Mouse (Mus musculus): ENCODE results near the gene Mboat2. TPM values are rescaled to one million over a fixed set of nuclear protein-coding genes. Genes with fewer than 3 reads are reported as not detected.

Gene Mboat2
- total RNA-seq, 1 experiment from 2014 or later, result 17.9 TPM

- DNase-seq, result no peak
These were observed 29.8 kb downstream of the Mboat2 start for GRCm38 (mm10) chr12:24860436-24860835.

- DNase-seq, result no peak
These were observed 33.1 kb downstream of the Mboat2 start for GRCm38 (mm10) chr12:24863762-24864161.

GRCm38 (mm10) chr12:24866645-24867044 is 36.0 kb downstream of the Mboat2 start:
- peak; percentile 12 for DNase-seq

- no peak for DNase-seq
These were observed 38.0 kb downstream of the Mboat2 start for GRCm38 (mm10) chr12:24868694-24869093.

DNA sequence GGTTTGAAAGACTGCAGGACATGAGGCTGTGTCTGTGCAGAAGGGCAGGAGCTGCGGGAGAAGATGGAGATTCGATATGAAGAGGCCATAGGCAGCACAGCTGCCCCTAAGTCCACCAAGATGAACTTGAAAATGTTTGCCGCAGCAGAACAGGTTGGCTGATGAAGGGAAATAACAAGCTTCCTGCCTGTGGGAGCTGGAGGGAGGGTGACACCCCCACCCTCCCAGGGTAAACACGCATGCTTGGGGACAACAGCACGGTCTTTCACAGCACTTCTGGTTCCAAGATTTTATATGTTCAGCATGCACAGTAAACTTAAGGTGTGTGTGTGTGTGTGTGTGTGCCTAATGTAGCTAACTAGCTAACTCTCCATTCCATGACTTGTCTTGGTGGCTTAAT is 38.6 kb downstream of the Mboat2 start:
- no peak for DNase-seq

DNA sequence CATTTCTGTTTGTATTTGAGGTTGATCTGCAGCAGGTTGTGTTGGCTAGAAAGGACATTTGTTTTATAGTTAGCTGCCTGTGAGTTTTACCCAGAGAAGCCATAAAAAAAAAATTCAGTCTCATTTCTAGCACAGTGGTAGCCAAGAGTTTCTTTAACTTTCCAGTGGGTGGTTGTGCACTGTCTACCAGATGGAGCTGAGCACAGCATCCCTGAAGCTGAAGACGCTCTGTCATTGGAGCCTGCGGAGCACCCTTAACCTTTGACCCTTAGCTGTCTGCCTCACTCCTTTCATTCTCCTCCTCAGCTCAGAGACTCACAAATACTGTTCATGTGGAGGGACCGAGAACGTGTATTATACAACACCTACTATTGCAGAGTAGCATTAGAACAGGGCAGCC is 40.2 kb downstream of the Mboat2 start:
- DNase-seq, result no peak

DNA sequence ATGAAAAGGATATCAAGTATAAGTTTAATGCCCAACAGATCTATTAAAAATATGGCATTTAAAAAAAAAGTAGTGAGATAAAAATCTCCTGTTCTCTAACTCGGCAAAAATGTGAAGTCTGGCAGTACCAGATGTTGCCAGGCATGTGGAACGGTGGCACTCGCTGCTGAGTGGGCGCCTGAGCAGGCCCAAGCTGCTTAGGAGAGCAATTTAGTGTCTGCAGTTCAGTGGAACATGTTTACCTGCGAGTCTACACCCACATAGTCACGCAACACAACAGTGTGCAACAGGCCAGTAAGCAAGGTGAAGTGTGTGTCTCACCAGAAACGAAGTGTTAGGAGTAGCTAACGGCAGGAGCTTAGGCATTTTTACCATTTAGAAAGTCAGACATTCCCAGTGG is 41.6 kb downstream of the Mboat2 start:
- DNase-seq, result no peak

DNA sequence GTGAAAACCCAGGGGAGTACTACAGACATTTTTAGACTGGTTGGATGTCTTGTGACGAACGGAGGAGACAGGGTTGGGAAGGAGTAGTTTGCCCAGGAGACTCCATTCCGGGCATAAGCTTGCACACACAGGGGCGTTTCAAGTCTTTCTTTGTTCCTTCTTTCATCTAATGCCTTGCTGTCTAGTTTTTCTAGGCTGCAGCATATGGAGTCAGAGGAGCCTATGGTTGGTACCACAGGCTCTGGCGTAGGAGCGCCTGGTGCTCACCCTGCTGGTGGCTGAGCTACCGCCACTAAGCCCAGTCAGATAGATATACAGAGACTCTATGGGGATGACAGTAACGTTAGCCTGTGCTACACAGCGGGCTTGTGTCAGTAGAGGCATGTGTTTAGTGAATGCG is 42.0 kb downstream of the Mboat2 start:
- no peak for DNase-seq

DNA sequence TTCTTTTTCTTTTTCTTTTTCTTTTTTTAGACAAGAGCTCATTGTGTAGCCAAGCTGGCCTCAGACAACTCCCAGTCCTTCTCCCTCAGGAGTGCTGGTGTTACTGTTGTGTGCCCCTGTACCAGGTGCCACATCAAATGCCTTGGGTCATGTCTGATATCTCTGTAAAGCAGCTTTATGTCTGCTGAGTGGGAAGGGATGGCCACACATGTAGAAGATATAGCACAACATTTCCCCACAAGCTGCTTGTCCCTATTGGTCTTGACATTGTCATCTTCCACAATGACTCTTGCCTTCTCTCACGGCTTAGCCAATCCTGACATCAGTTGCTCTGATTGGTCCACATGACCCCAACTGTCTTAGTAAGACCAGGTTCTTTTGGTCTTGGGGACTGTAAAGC is 45.2 kb downstream of the Mboat2 start:
- DNase-seq, result no peak

DNA sequence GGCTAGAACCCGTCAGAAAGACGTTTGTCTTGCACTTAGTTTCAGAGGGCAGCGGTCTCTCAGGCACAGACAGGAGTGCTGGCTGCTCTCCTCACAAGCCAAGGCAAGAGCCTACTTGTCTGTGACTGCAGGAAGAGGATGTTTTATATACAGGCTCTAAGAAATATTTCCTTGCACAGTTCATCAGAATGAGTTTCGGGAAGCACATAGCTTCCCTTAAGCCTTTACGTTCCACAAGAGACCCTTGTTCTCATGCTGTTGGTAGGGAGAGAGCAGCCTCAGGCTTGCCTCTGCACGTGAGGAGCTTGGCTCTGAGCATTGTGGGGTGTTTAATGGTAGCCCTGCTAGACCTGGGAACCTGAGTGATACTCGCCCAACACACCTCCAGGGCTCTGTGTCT is 46.6 kb downstream of the Mboat2 start:
- no peak for DNase-seq

DNA sequence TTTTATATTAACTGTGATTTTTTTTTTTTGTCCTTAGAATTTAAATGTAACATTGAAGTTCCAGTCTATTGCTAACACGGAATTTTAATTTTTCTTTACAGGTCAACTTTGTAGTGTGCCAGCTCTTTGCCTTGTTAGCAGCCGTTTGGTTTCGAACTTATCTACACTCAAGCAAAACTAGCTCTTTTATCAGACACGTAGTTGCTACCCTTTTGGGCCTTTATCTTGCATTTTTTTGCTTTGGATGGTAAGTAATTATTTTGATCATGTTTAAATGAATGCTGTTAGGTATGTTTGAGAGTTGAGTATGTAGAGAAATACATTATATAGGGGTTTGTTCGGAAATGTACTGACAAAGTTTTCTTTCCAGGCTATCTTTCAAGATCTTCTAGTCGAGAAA is 47.4 kb downstream of the Mboat2 start:
- no peak for DNase-seq

GRCm38 (mm10) chr12:24878735-24879362 is 48.2 kb downstream of the Mboat2 start:
- DNase-seq, result no peak

DNA sequence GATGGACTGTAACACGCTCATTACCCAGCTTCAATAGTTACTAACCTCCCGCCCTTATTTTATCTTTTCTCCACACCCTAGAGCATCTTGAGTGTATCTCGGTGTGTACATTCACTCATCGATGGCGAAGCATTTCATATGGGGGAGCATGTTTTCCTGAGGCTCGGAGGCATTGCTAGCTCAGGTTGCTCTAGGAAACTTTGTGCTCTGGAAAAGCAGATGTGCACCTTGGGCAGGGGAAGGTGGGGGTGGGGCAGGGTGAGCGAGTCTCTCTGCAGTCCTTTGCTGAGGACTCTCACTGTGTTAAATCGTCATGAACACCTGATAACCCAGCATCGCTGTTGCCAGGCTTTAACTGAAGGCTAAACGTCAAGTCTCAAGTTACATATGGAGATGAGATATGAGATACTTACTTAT is 48.9 kb downstream of the Mboat2 start:
- DNase-seq, result no peak

GRCm38 (mm10) chr12:24883279-24883678 is 52.6 kb downstream of the Mboat2 start:
- no peak for DNase-seq

- DNase-seq, result no peak
These were observed 56.1 kb downstream of the Mboat2 start for GRCm38 (mm10) chr12:24886800-24887199.

- DNase-seq, result no peak
These were observed 58.8 kb downstream of the Mboat2 start for GRCm38 (mm10) chr12:24889371-24890051.

- DNase-seq, result no peak
These were observed 59.5 kb downstream of the Mboat2 start for GRCm38 (mm10) chr12:24890158-24890557.

DNA sequence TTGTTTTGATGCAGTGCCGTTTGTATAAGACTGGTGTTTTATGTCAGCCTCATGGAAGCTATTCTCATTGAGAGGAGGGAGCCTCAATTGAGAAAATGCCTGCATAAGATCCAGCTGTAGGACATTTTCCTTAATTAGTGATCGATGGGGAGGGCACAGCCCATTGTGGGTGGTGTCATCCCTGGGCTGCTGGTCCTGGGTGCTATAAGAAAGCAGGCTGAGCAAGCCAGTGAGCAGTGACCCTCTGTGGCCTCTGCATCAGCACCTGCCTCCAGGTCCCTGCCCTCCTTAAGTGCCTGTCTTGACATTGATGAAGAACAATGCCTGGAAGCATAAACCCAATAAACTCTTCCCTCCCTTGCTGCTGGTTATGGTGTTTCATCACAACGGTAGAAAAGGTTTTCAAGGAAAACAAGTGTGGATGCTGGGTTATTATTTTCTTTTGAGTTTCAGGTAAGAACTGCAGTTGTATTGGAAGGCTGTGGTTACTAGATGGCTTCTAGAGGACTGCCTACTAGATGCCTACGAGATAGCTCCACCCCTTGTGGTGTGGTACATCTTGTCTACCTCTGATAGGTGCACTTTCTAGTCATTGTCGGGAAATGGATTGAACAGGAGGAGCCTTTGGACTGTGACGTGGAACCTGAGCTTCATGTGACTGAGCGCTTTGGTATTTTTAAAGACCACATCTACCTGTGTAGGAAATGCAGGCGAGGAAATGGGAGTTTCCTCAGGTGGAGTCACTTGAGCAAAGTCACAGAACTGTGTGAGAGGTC is 60.2 kb downstream of the Mboat2 start:
- DNase-seq, result no peak

- no peak for DNase-seq
These were observed 61.9 kb downstream of the Mboat2 start for GRCm38 (mm10) chr12:24892536-24892935.

DNA sequence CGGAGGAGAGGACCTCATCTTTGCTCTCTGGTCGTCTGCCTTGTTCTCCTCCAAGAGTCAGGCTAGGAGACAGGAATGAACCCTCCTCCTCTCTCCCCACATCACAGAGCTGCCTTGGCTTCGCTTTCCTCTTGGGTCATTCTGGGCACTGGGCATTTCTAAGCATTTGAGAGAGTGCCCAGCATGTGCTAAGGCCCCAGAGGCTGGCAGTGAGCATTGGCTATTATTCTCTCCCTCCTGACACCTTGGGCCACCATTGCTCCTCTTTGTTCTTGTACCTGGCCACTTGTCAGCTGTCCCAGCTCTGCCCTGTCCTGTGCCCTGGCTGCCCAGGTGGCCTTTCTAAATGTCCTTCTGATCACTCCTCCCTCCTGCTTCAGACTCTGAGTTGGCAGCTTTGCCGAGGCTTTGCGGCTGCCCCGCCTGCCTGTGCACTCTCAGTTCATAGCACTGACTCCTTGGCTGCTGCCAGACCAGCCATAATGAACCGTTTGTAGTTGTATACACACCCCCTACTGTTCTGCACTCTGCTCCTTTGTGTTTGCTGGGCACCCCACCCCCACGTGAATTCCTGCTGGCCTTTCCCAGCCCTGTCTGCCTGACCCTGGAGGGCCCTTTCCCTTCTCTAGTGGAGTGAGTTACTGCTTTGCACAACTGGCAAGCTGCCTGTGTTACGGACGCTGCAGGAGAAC is 63.2 kb downstream of the Mboat2 start:
- DNase-seq, result peak; percentile 73

DNA sequence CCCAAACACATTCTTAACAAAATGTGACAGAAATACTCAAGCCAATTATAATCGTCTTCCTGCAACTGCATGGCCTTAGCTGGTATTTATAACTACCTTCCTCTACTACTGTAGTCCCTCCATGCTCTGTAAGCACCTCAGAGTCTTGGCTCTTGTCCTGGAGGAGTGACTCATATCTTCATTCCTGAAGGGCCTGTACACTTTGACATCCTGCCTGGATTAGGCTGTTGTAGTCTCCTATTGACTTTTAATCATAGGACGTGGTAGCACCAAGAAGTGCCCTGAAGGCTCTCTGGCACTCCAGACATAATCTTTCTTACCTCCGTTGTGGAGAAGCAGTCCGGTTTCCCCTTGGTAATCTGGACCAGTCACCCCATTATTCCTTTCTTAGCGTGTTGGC is 64.7 kb downstream of the Mboat2 start:
- DNase-seq, result peak; percentile 58

- DNase-seq, result no peak
These were observed 66.7 kb downstream of the Mboat2 start for GRCm38 (mm10) chr12:24897354-24897753.

- DNase-seq, result no peak
These were observed 67.5 kb downstream of the Mboat2 start for GRCm38 (mm10) chr12:24898226-24898625.
